Mouse (Mus musculus) liver, adult (tissue): ENCODE data around the gene Sarnp.

Experiments
- GATA4 ChIP-seq: IDR thresholded peaks from 2 replicates; pipeline ENCODE4 v1.6.1; 2014; ENCODE audit warnings: mild to moderate bottlenecking, low read length; ENCODE audit not compliant: insufficient replicate concordance

Sarnp gene

GRCm38 (mm10) chr10:128895952-128896693, 79.0 kb downstream of the Sarnp start:
- no peak for TF ChIP-seq GATA4

DNA sequence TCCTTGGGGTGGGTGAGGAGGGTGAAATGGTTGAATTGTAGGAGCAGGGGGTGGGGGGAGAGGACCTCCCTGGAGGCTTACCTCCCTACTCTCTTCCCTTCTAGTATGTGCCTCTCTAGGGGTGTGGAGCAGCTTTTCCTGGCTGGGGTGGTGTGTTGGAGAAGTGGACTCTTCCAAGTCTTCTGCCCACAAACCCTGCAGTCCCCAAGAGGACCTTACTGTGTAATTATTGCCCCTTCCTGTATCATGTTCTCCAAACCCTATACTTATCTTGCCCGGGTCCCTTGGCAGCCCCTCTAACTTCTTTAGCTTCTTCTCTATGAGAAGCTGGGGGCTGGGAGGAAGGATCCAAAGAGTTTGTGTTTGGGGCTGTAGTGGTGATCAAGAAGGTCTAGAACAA, 79.7 kb downstream of the Sarnp start:
- TF ChIP-seq GATA4: no peak

GRCm38 (mm10) chr10:128897501-128897900, 80.4 kb downstream of the Sarnp start:
- TF ChIP-seq GATA4: no peak

- TF ChIP-seq GATA4: no peak
Measured at GRCm38 (mm10) chr10:128899759-128900490, 82.8 kb downstream of the Sarnp start.

GRCm38 (mm10) chr10:128900698-128901097, 83.6 kb downstream of the Sarnp start, which contains the start of gene Cd63:
Gene Cd63 (plus strand): TSS chr10:128900989.
- TF ChIP-seq GATA4: no peak

DNA sequence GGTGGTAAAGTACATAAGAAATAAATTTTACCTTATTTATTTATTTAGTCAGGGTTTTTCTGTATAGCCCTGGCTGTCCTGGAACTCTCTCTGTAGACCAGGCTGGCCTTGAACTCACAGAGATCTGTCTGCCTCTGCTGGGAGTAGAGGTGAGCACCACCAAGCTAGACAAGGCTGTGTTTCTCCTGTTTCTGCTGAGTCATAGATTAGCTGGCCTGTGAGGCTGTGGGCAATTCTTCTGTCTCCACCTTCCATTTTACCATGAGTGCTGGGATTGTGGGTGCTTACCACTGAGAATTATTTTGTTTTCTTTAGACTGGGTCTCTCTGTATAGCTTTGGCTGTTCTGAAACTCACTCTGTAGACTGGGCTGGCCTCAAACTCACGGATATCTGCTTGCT, 84.3 kb downstream of the Sarnp start:
- no peak for TF ChIP-seq GATA4

GRCm38 (mm10) chr10:128902409-128902988, 85.4 kb downstream of the Sarnp start:
- TF ChIP-seq GATA4: no peak

- no peak for TF ChIP-seq GATA4
Measured at GRCm38 (mm10) chr10:128904812-128905211, 87.7 kb downstream of the Sarnp start.

DNA sequence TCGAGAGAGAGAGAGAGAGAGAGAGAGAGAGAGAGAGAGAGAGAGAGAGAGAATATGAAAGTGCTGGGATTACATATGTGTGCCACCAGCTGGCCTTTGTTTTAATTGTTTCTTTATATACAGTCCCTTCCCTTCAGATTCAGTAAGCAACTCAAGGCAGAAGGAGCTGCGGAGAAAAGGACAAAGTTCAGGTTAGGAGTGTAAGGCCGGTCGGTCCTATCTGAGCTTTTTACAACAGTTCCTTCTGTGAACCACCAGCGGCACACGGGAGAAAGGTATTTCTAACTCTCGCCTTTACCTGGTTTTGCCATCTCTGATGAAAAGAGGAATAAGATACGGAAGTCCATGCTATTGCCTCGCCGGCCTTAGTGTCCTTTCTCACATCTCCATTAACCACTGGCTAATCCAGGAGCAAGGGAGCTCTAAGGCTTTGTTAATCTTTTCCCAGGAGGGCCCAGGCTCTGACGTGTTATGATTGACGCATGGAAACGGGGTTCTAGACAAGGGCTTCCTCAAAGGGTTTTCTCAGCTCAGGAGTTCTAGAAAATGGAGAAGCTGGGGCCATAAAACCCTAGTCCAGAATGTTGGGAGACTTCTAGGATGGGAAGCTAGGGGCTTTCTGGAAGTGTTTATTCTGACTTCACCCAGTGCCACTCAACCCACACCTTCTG, 91.8 kb downstream of the Sarnp start:
- TF ChIP-seq GATA4: no peak

DNA sequence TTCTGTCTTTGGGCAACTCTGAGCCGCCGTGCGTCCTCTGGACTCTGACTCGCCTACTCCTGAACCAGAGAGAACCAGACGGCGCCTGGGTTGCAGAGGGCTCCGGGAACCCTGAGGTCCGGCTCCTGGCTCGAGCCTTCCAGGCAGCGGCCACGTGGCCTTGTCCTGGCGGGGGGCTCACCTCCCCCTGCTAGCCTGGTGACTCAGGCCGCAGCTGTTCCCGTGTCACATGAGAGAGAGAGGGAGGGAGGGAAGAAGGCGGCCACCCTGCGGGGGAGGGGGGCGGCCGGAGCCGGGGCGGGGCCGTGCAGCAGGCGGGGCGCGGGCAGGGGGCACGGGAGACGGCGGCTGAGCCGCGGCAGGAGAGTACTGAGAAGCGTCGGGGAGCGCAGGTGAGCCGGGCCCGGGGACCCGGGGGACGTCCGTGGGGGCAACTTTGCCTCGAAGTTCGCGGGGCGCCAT, 92.5 kb downstream of the Sarnp start:
- no peak for TF ChIP-seq GATA4

DNA sequence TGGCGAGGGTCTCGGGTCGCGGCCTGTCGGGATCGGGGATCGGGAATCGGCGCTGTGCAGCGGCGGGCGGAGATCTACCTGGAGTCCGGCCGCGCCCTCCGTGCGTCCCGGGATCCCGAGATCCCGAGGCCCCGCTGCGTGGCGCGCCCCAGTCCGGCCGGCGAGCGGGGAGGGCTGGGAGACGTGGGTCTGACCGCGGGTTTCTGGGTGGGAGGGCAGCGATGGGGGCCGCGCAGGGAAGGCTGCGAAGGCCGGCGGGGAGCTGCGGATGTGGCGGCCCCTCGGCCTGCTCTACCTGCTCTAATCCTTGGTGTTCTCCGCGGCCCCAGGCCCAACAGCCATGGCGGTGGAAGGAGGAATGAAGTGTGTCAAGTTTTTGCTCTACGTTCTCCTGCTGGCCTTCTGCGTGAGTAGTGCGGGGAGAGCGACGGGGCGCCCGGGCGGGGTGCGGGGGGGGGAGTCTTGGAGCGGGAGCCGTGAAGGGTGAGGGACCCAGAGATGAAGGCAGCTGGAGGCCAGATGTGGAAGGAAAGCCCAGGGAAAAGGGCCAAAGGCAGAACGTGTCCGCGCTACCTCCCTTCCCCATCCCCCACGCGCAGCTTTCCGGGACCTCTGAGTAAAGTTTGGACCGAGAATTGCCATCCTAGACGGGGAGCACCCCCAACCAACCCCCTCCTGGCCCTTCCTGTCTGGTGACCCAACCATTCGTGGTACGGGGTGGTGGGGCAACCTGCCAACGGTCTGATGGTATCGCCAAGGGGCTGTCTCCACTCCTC, 93.1 kb downstream of the Sarnp start:
- no peak for TF ChIP-seq GATA4

DNA sequence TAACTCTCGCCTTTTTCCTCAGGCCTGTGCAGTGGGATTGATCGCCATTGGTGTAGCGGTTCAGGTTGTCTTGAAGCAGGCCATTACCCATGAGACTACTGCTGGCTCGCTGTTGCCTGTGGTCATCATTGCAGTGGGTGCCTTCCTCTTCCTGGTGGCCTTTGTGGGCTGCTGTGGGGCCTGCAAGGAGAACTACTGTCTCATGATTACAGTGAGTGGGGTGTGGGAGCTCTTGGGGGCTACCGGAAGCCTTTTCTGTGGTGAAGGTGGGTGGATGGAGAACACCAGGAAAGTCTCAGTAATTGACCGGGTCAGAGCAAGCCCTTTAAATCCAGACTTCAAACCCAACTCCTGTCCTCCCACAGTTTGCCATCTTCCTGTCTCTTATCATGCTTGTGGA, 94.3 kb downstream of the Sarnp start:
- TF ChIP-seq GATA4: no peak

DNA sequence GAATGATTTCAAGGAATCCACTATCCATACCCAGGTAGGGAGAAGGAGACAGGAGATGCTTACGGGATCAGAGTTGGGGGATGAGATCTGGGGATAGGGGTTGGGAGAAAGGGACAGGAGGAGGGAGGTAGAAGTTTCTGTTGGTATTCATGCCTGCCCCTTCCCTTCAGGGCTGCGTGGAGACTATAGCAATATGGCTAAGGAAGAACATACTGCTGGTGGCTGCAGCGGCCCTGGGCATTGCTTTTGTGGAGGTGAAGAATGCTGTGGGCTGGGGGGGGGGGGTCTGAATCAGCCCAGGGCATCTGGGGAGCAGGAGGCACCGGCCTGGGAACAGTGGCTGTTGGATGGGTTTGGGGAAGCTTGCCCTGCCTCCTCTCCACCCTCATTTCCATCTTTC, 95.1 kb downstream of the Sarnp start:
- no peak for TF ChIP-seq GATA4

DNA sequence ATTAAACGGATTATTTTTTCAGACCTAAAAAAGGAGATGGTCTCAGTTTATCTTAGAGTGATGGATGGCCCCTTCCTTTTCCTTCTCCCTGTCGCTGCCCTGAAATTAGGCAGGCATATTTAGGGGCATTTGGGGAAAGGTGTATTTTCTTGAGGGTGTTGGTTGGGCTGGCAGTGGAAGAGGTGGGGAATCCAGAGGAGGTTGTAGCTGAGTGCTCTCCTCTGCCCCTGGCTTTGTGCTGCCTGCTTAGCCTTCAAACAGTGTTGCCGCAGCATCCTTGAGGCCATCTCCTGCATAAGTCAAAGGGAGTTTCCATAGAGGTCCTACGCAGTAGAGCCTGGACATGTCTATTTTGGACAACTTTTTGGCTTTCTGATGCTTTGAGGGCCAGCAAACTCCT, 95.7 kb downstream of the Sarnp start:
- TF ChIP-seq GATA4: no peak

DNA sequence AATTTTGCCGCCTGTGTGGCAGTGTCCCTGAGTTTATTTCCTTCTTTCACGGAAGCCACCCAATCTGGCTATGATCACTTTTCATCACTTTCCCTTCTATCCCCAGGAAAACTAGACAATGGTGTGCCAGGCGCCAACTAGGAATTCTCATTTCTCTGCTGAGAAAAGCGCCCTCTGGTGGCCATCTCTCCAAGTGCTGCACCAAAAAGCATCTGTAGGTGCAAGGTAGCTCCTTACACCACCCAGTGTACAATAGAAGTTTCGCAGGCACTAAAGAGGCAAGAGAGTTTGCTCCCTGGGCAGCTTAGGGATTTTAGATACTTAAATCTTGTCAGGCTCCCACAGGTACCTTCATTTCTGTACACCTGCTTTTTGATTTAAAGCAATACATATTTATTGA, 96.1 kb downstream of the Sarnp start:
- no peak for TF ChIP-seq GATA4
